Mouse (Mus musculus) left cerebral cortex, adult 11 months (tissue): ENCODE results near the gene Prr13.

Source experiments
- DNase-seq: peaks from one replicate; pipeline ENCODE4 v3.0.0; 2022; ENCODE audit warnings: low spot score

Prr13 gene

DNA sequence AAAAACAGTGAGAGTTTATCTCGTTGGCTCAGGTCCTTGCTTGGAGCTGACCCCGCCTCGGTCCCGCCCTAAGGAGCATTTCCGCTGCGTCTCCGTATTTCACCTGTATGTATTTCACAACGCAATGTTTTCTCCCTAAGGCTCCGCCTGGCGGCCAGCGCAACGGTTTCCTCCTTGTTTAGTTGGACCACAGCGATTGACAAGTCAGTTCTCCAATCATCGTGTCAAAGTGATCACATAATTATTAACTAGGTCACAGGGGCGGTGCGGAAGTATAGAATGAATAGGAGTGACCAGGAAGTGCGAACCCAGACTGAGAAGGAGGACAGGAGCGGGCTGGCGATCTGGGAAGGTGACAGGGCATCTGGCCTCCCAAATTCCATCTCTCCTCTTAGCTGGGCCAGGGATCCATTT is at the start of gene Prr13:
TSS of gene Prr13 (plus strand) at position 125 of the 414 bp plus-strand sequence.
- peak; percentile 90 for DNase-seq

DNA sequence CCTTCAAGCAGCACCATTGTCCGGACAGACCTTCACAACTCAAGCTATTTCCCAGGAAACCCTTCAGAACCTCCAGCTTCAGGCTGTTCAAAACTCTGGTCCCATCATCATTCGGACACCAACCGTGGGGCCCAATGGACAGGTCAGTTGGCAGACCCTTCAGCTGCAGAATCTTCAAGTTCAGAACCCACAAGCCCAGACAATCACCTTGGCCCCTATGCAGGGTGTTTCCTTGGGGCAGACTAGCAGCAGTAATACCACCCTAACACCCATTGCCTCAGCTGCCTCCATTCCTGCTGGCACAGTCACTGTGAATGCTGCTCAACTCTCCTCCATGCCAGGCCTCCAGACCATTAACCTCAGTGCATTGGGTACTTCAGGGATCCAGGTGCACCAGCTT is 49.5 kb upstream of the Prr13 start:
- DNase-seq = no peak

DNA sequence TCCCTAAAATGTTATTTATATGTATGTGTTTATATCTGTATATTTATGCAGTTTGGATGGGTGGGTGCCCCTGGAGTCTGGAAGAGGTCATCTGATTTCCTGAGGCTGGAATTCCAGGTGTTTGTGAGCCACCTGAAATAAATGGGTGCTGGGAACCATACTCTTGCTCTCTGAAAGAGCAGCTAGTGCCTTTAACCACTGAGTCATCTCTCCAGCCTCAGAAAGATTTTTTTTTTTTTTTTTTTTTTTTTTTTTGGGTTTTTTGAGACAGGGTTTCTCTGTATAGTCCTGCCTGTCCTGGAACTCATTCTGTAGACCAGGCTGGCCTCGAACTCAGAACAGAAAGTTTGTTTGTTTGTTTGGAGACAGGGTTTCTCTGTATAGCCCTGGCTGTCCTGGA is 47.8 kb upstream of the Prr13 start:
- no peak for DNase-seq

DNA sequence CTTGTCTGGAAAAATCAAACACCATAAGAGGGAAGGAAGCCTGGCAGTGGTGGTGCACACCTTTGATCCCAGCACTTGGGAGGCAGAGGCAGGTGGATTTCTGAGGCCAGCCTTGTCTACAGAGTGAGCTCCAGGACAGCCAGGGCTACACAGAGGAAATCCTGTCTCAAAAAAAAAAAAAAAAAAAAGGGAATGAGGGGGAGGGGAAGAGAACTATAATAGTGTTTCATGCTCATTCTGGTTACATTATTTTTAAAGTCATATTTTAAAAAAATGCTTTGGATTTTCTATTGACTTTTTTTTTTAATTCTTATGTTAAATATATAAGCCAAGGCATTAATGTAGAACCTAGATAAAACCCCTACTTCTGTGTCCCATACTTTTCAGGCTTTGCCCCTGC is 45.1 kb upstream of the Prr13 start:
- no peak for DNase-seq

DNA sequence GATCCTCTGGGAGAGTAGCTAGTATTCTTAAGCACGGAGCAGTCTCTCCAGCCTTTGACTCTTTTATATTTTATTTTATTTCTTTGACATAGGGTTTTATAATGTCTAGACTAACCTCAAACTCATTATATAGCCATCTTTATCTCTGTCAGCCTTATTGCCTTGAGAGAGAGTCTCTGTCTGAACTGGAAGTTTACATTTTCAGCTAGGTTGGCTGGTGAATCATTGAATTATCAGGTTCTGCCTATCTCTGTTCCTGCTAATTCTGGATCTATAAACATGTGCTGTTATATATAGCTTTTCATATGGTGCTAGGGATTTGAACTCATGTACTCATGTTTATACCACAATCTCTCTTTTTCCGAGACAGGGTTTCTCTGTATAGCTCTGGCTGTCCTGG is 41.3 kb upstream of the Prr13 start:
- no peak for DNase-seq

DNA sequence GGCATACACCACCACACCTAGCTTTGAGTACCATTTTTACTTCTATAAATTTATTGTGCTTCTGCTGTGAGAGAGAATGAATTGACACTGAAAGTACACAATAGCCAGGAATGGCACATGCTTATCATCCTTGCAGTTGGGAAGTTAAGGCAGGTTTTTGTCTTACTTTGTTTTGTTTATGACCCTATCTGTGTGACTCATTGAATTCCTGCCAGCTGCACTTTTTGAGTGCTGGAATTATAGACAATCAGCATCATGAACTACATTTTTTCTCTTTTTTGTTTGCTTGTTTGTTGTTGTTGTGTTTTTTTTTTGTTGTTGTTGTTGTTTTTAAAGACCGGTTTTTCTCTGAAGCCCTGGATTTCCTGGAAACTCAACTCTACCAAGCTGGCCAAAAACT is 37.8 kb upstream of the Prr13 start:
- no peak for DNase-seq

DNA sequence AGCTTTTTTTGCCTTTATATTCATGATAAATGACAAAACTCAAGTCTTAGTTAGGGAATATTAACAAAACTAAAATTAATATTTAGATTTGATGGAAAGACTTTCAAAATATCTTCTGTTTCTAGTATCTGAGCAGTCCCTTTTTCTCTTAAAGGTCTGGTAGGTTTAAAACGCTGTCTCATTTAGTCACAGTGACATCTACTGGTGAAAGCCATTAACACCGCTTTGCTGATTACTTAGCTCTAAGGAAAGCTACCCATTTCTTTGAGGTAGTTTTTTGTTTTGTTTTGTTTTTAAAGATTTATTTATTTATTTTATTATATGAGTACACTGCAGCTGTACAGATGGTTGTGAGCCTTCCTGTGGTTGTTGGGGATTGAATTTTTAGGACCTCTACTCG is 37.4 kb upstream of the Prr13 start:
- DNase-seq = no peak

DNA sequence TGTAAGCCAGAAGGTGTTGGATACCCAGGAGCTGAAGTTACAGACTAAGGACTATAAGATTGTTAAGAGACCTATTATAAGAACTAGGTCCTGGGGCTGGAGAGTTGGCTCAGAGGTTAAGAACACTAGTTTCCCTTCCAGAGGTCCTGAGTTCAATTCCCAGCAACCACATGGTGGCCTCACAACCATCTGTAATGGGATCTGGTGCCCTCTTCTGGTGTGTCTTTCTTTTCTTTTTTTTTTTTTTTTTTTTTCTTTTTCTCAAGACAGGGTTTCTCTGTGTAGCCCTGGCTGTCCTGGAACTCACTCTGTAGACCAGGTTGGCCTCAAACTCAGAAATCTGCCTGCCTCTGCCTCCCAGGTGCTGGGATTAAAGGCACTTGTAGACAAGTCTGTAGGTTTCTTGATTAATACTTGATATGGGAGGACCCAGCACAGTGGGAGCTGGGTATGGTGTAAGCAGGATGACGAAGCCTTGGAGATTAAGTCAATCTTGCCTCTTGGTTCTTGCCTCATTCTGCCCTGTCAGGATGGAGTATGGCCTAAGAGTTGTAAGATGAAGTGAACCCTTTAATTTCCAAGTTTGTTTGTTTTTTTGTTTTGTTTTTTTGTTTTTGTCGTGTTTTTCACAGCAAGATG is 35.1 kb upstream of the Prr13 start:
- DNase-seq = no peak

DNA sequence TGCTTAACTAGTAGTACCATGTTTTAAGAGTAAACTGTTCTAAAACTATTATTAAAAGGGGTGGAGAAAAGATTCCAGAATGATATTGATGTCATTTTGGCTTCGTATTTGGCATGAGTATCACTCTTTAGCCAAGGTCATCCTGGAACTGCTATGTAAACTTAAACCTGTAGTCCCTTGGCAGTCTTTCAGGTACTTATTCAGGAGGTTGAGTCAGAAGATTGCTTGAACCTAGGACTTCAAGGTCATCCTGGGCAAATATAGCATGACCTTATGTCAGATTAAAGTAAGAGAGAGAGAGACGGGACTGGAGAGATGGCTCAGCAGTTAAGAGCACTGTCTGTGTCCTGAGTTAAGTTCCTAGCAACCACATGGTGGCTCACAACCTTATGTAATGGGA is 34.2 kb upstream of the Prr13 start:
- no peak for DNase-seq

DNA sequence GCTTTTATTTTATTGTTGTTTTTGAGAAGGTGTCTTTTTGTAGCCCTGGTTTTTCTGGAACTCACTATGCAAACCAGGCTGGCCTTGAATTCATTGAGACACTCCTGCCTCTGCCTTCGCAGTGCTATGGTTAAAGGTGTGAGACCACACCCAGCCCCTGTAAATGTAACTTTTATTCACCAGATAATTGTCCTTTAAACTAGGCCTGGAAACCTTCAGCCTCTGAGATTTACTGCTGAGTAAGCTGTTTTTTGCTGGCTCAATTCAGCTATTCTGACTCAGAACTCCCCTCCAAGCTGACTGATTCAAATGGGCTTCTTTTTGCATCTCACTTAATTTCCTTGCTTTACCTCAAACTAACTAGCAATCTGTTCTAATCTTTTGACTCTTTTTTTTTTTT is 31.9 kb upstream of the Prr13 start:
- DNase-seq = no peak

DNA sequence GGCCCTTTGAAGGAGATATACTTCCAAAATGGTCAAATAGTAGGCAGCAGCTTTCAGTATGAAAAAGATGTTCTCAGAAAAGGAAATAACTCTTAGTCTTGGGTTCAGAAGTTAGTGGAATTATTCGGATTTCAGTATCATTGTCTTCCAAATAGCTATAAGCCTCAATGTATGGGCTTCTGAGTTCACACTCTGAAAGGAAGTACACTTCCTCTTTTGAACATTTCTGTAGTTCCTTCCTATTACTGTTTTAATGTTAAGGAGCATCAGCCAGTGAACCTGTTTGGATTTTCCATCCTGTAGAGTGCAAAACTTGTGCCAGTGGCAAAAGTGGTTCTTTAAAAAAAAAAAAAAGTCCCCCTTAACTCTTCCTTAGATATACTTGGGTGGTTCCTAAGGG is 26.8 kb upstream of the Prr13 start:
- DNase-seq = no peak

DNA sequence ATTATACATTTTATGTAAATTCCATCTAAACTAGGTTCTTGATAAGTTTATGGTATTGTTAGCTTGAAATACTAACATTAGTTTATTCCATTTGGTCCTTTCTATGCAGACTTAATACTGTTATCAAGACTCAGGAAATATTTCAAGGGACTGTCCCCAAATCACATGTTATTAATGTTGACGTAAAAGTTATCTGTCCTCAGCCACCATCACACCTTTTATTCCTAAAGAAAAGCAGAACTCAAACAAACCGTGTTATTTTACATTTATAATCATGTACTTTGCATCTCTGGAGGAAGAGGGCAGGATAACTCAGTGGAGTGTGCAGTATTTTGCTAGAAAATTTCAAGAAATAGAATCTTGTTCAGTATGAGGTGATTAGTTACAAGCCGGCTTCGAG is 25.7 kb upstream of the Prr13 start:
- no peak for DNase-seq

DNA sequence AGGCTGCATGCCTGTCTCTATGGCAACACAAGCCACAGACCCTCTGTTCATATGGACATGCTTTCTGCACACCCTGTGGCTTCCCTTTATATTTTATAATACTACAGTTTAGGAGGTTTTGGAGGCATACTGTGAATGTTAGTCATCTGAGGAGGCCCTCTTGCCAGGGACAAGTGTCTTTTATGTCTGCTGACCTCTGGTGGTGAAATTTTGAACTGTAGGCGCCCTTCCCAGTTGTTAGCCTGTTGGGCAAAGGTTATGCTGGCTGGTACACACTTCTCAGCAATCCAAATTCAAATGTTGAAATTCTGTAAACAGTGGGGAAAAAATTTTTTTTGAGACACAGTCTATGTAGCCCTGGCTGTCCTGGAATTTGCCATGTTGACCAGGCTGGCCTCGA is 16.3 kb upstream of the Prr13 start:
- peak; percentile 81 for DNase-seq

DNA sequence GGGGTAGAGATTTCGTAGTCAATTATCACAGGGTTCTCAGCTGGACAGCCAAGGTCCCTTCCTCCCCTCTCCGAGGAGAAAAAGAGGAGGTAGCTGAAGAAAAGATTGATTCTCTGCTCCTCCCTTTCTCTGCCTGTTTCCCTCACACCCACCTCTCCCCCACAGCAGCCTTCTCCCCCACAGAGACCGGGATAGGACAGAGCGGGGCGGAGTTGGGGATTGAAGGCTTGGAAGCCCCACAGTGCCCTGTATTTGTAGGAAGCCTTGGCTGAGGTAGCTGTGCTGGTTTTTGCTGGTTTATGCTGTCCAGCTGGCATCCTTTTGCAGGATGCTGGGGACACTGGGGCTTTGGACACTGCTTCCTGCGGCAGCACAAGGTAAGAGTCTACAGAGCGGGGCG is 13.7 kb upstream of the Prr13 start, which contains the start of gene Amhr2:
TSS of gene Amhr2 (plus strand) at position 222 of the 400 bp plus-strand sequence.
- no peak for DNase-seq

DNA sequence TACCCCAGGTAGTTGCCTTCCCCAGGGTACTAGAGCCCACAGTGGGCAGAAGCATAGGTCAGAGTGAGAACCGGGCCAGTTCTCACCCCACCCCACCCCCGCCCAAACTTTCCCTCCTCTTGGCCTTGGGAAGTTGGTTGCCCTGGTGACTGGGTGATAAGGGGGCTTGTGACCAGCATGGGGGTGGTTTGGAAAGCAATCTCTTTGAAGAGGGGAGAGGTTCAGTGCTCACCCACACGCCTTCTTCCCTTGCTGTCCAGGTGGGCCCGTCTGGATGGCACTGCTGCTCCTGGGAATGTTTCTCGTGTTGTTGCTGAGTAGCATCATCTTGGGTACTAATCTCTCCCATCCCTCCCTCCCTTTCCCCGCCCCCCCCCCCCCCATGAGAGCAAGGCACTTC is 12.4 kb upstream of the Prr13 start:
- DNase-seq = no peak

DNA sequence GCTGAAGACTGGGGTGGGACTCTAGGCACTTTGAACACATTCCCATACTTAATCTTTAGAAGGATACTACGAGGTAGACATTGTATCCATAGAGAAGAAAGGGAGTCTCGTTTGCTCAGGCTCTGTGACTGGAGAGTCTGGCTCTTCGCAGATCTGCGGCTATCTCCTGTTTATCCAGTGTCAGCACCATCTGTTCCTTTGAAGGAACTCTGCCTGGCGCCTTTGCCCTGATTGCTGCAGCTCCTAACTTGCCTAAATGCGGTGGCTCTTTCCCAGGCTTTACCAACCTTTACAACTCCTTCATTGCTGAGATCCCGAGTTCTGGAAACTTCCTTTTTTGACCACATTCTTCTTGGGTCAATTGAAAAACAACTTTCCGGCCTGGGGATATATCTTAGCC is 9.5 kb upstream of the Prr13 start:
- DNase-seq = no peak

DNA sequence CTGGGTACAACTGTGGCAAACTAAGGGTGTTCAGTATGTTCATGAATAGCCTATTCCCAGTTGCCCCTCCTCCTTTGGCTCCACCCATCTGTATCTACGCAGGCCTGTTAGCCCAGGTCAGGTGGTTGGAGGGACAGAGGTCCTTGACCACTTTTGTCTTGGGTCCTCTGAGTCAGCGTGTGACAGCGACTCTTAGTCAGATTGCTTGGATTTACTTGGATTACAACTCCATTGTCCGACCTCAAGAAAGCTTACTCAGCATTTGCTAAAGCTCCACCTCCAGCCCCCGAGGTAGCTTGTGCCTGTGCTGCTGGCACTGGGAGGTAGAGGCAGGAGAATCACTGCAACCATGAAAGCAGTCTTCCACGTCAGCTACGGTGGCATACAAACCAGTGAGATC is 7.9 kb upstream of the Prr13 start:
- no peak for DNase-seq

DNA sequence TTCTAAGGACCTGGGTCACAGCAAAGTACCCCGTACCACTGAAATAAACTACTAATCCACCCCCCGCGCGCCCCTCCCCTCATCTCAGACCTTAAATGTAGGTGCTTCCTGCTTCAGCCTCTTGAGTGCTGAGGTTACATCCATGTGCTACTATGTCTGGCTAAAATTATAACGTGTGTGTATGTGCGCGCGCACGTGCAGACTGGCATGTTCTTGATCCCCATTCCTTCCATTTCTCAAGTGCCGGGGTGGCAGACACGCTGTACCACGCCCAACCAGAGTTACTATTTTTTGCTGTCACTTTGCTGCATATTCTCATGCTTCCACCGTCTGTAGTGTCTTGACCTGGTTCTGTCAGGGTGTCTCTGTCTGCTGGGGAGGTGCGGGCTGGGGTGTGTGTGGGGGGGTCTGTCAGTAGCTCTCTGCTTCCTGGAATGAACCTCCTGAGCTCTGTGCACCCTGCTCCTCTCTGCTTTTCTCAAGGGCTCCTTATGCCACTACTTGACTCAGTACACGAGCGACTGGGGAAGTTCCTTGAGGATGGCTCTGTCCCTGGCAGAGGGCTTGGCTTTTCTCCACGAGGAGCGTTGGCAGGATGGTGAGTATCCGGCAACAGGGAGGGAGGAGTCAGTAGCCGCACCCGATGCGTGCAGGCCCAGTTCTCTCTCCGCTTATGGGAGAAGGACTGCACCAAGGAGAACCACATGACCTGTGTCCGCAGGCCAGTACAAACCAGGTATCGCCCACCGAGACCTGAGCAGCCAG is 7.0 kb upstream of the Prr13 start:
- peak; percentile 22 for DNase-seq

DNA sequence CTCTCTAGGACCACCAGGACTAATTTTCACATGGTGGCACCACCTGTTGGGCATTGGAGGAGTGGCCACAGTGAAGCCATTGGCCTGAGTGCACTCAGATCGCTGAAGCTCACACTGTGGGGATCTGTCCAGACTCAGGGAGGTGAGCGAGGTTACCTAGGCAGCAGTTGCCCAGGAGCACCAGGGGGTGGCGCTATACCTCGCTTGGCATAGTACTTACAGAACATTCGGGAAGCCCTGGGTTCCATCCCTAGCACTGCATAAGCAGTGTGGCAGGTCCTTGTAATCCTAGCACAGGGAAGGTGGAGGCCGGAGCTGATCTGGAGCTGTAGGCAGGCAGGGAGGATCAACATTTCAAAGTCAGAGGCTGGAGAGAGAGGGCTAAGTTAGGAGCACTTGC is 2.8 kb upstream of the Prr13 start:
- no peak for DNase-seq

DNA sequence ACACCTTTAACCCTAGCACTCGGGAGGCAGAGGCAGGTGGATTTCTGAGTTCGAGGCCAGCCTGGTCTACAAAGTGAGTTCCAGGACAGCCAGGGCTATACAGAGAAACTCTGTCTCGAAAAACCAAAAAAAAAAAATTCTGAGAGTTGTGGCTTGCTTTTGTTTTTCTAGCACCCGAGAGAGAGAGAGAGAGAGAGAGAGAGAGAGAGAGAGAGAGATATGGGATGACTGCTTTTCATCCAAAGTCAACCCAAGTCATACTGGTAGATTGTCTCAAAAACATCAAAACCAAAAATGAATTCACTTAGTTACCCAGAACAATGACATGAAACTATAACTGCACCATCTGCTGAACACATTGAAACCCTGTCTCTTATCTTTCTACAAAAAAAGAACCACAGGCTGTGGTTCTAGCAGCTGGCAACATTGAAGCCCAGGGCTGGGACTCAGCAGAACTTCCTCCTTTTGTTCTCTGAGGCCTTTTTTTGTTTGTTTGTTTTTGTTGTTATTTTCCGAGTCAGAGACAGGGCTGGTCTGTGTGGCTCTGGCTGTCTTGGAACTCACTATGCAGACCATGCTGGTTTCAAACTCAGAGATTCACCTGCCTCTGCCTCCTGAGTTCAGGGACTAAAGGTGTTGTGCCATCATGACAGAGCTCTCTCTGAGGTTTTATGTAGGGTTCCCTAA is 635 bp upstream of the Prr13 start:
- no peak for DNase-seq

DNA sequence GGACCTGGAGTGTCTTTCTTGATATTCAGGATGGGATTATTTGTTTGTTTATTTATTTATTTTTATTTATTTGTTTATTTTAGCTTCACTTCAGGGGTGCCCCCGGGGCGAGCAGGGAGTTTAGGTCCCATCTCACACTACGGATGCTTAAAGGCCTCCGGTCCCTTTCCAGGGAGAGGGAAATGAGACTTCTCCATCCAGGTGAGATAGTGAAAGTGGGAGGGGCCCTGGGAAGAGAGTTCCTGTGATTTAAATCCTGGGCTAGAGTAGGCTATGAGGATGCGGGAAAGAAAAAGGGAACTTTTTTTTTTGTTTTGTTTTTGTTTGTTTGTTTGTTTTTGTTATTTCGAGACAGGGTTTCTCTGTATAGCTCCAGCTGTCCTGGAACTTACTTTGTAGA is 553 bp downstream of the Prr13 start:
- DNase-seq = no peak

DNA sequence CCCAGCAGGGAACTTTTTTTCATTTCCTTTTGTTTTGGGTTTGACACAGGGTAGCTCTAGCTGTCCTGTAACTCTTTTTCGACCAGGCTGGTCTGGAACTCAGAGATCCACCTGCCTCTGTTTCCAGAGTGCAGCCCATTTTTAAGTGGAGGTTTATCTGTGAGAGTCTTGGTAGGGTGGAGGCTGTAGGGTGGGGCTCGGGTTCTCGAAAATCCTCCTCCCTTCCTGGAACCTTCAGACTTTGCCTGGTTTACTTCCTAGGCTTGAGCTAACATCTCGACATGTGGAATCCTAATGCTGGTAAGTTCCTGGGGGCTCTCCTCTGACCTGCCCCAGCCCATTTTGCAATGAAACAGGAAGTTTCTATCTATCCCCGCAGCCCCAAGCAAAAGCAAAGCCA is 1.0 kb downstream of the Prr13 start:
- DNase-seq = no peak

DNA sequence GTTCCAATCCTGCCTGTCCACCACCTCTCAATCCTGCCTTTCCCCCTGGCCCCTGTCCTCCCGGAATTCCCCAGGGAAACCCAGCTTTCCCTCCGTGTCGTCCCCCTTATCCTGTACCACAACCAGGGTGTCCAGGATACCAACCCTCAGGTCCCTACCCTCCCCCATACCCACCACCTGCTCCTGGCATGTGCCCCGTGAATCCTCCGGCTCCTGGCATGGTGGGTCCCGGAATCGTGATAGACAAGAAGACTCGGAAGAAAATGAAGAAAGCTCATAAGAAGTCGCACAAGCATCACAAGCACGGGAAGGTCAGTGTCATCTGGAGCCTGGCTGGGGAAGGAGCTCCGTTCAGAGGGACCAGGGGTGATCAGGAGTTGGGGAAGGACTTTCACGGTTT is 1.6 kb downstream of the Prr13 start:
- DNase-seq = no peak
